ENCODE assay signal across 8 mouse cellular contexts in the genomic region with DNA sequence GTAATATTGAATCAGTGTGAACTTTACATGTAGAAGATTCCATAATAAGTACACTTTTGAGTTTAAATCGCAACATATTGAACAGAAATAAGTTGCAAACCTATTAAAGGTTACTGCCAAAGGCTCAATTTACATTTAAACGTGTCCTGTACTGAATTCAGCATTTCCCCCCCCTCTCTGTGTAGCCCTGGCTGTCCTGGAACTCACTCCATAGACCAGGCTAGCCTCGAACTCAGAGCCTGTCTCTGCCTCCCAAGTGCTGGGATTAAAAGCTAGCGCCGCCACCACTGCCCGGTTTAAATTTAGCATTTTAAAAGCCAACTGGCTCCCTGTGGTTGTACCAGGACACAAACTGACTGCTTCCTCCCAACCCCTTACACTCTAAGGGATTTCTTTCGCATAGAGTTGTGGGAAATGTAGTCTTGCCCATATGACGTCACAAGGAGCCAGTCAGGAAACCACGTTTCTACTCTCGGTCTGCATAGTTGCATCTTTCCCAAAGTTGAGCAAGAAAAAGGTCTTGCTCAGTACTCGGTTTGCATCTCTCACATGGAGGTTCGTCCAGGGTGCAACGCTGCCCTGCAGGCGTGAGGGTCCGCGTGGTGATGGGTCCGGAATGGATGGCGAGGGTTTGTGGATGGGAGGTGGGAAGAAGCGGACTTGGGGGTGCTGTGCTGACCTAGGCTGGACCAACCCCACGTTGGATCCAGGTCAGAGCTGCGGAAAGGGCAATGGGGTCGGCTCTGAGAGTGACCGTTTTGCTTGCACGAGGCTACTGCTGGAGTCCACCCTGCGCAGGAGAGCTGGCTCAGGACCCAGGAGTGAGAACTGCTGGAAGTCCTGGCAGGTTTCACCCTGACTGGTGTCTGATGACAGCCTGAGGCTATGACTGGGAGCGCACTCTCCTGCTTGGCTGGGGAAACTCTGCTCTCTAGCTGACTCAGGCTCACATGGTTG. TPM values are rescaled to one million over a fixed set of nuclear protein-coding genes. Genes with fewer than 3 reads are reported as not detected.
DNase-seq lines count a peak whose midpoint lies in the region; ATAC-seq lines count a peak whose summit lies in the region.

A gene (plus strand): TSS at position 429 of the 957 bp plus-strand sequence.

- DNase-seq in adrenal gland, adult 2 months, result peak; percentile 82
- DNase-seq in embryo, embryonic 11 days, result peak; percentile 87
- peak; percentile 46 to 67 for DNase-seq in gastrocnemius, postnatal 36 days
- peak; percentile 63 to 74 for DNase-seq in left cerebral cortex, postnatal 14 days (ENCODE audit: low spot score in 2 of 2)
- peak; percentile 17 for DNase-seq in right cerebral cortex, postnatal 14 days
- DNase-seq in yolk sac, embryonic 10.5 days (ENCODE audit: low spot score), result peak; percentile 75

- peak; percentile 99 for ATAC-seq in intestine, embryonic 15.5 days
- ATAC-seq in megakaryocyte-erythroid progenitor cell, adult 5-6 weeks (replicated peaks; ENCODE audit: low FRiP score, low TSS enrichment, poor library complexity, severe bottlenecking), result peak; percentile 99

- no peaks in the 10 kb centered on the region for H3K36me3 ChIP-seq in intestine, embryonic 15.5 days

- H3K9me3 ChIP-seq in intestine, embryonic 15.5 days, result no peaks in the 10 kb centered on the region

- intact Hi-C loops in gastrocnemius, postnatal 36 days (cut with DNase I), result no loop called here
- intact Hi-C loops in left cerebral cortex, postnatal 14 days (cut with DNase I), result no loop called here

- H3K9ac ChIP-seq in intestine, embryonic 15.5 days, result peak within 1 kb of the TSS; percentile 60

- H3K4me2 ChIP-seq in intestine, embryonic 15.5 days (replicated peaks), result peak within 1 kb of the TSS; percentile 81

- peak within 1 kb of the TSS; percentile 62 for H3K4me3 ChIP-seq in intestine, embryonic 15.5 days (replicated peaks)

- no peaks in the 10 kb centered on the region for H3K27me3 ChIP-seq in intestine, embryonic 15.5 days (replicated peaks)

- 7% methylated on average over 26 of the region's 26 CpGs for WGBS in intestine, embryonic 15.5 days

- no peak within 1 kb of the TSS for H3K27ac ChIP-seq in intestine, embryonic 15.5 days

- 0 out of 2 replicates have a peak, but pooled peaks cover 3% of the 10 kb centered on the region for H3K4me1 ChIP-seq in intestine, embryonic 15.5 days (replicated peaks)

RNA-seq across cellular contexts. Expression of the gene that starts here (rescaled TPM):
- 1 to 10 TPM; 1.9 to 2.8 TPM for total RNA-seq in adrenal gland, adult 2 months (2021)
- polyA plus RNA-seq in adrenal gland, adult 2 months (2012; rRNA removed), result 0.35 and 0.36 TPM in 2 replicates
- total RNA-seq in gastrocnemius, postnatal 36 days (2021), result 1 to 10 TPM; 3.0 to 3.7 TPM
- 2.1 and 2.5 TPM in 2 replicates for polyA plus RNA-seq in intestine, embryonic 15.5 days (2015; fragmentation: Nextera tagmentation; extraction: Ambion mirVana)
- total RNA-seq in left cerebral cortex, postnatal 14 days (2021), result 1 to 10 TPM; 3.6 to 5.5 TPM
- 6.2 and 8.9 TPM in 2 replicates for total RNA-seq in megakaryocyte-erythroid progenitor cell, adult 5-6 weeks (2014; fragmentation: Nextera tagmentation)
- total RNA-seq in megakaryocyte-erythroid progenitor cell, adult 5-6 weeks (2017), result 1.8 and 3.7 TPM in 2 replicates

Comparison
In these comparisons a context has a peak if more than half of its experiments do, and no peak if none do; other contexts are left out.
1. DNase-seq: peak in every context shown above with its lines; median percentile 87 in embryo, embryonic 11 days; 82 in adrenal gland, adult 2 months; 75 in yolk sac, embryonic 10.5 days; 68 in left cerebral cortex, postnatal 14 days; 56 in gastrocnemius, postnatal 36 days; 17 in right cerebral cortex, postnatal 14 days.